Mouse (Mus musculus) lung, postnatal 36 days (tissue): ENCODE data around the gene Iqcf6.
A peak's percentile ranks its signal among the peaks of the same experiment; 100 is the strongest.
"Not testable (repeated sequence)": the region's sequence is repeated elsewhere in the genome, so short reads cannot be mapped to it uniquely, and the experiment has no call there.

Experiments used
- DNase-seq: peaks from one replicate; pipeline ENCODE4 v3.0.0; 2022; ENCODE audit warnings: mixed read lengths

Gene Iqcf6

DNA sequence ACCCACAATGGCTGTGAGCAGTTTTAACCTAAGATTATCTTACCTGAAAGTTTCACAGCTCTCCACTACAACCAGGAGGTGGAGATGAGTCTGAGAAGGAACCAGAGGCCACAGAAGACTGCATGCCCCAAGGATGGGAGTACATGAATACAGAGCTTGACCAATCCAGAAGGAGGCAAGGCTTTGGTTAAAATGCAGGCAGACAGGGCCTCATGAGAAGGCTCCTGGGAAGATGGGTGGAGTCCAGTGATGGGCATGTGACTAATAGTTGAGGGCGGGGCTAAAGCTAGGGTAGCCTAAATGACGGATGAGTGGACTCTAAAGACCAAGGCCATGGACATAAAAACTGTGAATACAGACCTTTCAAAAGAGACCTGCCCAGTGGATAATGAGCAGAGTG is at the start of gene Iqcf6:
Iqcf6 (plus strand) TSS at position 301 of the 400 bp plus-strand sequence.
- DNase-seq: no peak

DNA sequence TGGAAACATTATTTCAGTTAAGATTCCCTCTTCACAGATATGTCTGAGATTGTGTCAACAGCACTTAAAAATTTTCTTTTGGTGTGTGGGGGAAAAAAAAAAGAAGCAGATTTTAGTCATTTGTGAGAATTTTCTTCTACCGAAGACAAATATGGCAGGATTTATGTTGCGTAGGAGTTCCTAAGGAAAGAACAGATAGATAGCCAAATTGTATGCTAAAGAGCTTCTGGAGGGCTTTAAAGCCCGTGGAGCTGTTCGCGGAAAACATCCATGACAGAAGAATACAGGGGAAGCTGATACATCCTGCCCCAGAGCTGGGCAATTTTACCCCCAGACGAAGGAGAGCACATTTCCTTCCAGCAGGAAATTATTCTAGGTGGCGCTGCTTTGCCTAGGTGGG is 46.4 kb upstream of the Iqcf6 start:
- DNase-seq: no peak

DNA sequence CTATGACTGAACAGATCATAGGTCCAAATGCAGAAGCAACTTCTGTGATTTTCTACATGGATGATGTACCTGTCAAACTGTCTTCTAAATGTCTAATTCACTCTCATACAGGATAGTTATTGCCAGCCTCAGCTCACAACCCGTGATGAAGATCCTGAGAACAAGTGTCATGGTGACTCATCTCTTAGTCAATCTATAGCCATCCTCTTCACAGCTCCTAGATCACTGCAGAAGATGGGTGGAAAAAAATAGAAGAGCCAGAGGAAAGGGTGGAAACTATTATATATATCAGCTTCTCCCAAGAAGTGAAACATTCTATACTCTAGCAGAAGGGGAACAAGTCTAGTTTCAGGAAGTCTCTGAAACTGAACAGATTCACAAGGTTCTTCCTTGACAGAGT is 43.8 kb upstream of the Iqcf6 start:
- no peak for DNase-seq

DNA sequence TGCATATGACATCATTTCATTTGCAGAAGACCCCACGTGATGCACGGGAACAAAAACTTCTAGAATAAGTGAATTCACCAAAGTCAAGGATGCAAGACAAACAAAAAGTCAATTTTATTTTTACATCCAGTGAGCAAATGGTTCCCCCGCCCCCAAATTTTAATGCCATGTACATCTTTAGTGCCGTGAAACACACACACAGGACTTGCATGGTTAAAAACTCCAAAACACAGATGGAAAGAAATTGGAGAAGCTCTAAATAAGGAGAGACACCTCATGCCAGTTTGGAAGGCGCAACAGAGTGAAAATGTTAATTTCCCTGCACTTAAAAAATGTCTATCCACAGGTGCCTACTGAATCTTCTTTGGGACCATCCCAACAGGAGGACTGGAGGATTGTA is 34.2 kb upstream of the Iqcf6 start:
- no peak for DNase-seq

DNA sequence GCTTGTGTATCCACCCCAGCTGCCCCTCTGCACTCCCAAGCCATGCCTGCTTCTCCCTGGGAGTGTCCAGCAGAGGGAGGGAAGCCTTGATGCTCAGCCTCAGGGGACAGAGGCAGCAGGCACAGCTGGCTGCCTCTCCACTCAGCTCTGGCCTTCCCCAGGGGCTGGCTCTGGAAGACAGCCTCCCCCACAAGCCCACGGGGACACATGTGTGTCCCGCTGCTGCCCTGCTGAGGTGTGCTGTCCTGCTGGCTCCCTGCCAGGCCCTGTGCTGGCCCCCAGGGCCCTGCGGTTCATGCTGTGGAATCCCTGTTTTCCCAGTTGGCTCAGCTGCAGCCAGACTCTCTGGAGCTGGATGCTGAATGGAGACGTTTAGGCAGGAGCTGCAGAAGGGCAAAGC is 31.0 kb upstream of the Iqcf6 start:
- DNase-seq: not testable (repeated sequence)

DNA sequence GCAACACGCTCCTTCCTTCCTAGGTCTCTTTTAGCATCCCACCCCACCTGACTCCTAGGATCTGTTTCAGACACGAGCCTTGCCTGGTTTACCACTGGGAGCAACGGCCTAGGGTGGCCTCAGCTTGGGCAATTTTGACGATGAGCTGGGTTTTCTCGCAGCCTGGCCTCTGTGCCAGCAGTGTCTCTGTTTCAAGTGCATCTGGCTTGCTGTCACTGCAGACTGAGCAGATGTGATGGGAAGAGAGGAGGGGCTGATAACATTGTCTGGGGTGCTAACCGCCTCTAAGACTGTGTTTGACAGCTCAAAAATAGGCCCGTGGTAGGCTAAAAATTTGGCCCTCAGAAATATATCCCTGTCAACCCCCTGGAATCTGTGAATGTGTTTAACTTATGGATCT is 30.5 kb upstream of the Iqcf6 start:
- no peak for DNase-seq

DNA sequence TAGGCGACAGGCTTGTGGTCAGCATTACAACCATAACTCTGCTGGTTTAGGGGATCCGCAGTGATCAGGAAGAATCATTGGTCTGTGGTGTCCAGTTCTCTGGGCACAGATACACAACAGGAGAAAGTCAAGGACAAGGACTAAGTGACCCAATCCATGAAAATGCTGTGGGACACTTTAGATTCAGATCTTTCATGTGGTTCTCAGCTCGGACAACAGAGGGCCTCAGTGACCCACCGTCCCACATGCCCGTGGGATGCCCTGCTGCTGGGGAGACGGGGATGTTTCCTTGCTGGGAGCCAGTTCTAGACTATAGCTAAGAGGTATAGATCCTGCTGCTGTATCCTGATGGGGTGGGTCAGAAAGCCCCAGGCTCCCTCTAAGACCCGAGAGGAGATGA is 27.9 kb upstream of the Iqcf6 start:
- no peak for DNase-seq

DNA sequence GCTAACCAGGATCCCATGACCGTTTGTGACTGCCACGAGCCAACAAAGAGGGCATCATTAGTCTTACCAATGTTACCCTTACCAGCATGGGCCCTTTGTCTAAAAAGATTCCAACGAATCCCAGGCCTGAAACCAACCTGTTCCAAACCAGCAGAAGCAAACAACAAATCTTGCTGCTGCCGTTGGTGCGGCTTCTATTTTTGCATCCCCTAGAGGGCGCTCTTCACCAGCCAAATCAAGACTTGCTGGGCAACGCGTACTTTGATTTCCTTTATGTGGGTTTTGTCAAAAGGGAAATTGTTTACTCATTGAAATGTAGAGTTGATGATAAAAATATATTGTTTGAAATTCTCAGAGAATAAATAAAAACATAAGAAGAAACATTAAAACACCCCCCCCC is 25.8 kb upstream of the Iqcf6 start:
- peak; percentile 44 for DNase-seq

DNA sequence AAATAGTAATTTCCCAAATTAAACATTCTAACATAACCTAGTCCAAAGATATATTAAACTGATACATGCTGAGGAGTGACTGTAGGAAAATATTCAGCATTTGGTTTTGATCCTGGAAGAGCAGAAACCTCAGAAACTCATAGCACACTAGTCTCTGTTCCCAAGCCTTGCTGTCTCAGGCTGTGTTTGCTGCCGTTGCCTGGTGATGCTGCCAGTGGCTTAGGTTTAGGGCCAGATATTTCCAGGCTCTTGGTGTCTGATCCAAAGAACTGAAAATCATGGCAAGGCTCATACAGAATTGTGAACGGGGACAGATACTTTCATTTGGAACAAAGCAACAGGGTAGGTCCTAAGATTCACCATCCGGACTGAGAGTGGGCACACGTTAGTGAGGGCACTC is 15.7 kb upstream of the Iqcf6 start:
- no peak for DNase-seq

DNA sequence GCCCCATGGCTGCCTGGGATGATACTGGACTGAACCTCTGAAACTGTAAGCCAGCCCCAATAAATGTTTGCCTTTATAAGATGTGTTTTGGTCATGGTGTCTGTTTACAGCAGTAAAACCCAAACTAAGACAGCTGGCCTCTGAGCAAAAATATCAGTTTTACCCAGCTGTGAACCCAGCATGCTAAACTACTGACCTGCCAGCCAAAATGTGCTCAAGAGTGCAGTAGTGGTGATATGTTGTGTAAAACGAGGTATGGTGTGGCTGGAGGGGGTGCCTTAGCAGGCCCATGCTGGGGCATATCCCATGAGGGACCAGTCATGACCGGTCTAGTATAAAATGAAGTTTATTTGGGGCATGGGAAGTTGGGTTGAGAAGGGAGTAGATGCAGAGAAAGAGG is 12.4 kb upstream of the Iqcf6 start:
- no peak for DNase-seq

DNA sequence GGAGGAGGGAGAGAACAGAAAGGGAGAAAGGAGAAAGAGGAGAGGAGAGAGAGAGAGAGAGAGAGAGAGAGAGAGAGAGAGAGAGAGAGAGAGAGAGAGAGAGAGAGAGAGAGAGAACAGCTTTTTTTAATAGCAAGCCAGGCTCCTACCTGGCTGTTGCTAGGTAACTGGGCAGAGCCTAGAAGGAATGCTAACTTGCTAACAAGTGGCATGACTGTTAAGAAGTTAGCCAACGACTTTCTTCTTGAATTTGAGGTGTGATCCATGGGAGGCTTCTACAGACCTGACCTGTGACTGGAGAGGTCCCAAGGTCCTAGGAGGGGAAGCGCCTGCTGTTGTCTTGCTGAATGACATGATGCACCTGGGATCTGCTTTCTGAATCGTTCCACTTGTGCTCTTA is 11.8 kb upstream of the Iqcf6 start:
- DNase-seq: peak; percentile 4

DNA sequence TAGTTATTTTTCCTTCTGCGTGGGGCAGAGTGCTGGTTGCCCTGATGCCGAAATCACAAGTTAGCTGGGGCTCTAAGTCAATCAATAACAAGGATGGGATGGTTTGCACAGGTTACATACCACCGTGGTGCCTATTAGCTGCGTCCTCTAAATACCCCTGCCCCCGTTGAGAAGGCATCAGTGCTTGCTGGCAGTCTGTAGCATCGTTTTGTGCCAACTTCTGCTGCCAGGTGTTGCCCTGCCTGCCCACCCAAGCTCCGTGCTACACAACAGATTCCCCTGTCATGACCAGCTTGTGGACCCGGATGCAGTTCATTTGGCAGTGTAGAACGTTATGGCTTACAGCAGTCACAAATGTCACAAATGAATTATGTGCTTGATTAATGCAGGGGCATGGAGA is 10.1 kb upstream of the Iqcf6 start:
- DNase-seq: no peak

DNA sequence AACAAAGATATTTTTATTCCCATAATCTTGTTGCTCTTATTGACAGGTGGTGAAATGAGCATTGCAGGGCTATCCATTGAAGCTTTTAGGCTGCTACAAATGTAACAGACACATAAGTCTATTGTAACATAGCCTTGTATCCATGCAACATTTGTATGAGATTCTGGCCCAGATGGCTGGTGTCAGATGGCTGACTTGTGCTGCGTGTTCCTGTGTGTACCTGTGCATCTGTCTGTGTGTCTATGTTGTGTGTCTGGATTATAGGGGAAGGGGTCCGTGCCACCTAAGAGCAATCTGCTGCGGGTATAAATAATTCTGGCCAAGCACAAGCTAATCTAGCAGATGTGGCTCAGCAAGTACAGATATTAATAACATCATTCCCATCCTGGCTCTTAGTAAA is 8.9 kb upstream of the Iqcf6 start:
- DNase-seq: no peak

DNA sequence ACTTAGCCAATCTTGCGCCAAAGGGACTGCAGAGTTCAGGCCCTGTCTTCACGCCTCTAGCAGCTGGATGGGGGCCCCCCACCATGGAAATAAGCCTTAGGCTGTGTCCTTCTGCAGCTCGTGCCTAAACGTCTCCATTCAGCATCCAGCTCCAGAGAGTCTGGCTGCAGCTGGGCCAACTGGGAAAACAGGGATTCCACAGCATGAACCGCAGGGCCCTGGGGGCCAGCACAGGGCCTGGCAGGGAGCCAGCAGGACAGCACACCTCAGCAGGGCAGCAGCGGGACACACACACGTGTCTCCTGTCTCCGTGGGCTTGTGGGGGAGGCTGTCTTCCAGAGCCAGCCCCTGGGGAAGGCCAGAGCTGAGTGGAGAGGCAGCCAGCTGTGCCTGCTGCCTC is 1.4 kb downstream of the Iqcf6 start:
- DNase-seq: not testable (repeated sequence)

DNA sequence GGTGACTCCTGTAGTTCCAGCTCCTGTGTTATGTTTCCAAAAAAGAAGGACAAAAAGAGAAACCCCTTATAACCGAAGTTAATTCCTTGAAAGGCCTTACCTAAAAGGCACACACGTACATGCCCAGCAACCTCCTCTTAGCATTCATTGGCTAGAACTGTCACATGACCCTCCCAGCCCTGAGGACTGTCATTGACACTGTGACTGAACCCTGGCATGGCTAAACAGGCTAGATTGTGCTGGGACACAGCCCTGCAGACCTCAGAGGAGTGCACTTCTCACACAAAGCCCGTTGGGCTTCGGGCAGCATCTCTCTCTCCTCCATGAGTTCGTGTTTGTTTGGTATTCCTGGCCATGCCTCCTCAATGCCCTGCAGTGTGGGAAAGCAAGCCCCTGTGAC is 5.8 kb downstream of the Iqcf6 start:
- no peak for DNase-seq

DNA sequence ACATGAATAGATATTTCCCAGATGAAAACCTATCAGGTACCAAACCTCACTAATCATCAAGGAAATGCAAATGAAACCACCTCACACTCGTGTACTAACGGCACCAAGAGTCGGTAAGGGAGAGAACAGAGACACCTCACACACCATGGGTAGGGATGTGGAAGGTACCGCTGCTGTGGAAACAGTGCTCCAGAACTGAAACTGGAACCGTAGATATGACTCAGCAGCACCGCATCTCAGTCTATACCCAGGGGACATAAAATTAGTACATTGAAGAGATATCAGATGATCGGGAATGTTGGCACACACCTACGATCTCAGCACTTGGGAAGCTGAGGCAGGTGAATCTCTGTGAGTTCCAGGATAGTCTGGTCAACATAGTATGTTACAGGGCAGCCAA is 11.8 kb downstream of the Iqcf6 start:
- DNase-seq: no peak

DNA sequence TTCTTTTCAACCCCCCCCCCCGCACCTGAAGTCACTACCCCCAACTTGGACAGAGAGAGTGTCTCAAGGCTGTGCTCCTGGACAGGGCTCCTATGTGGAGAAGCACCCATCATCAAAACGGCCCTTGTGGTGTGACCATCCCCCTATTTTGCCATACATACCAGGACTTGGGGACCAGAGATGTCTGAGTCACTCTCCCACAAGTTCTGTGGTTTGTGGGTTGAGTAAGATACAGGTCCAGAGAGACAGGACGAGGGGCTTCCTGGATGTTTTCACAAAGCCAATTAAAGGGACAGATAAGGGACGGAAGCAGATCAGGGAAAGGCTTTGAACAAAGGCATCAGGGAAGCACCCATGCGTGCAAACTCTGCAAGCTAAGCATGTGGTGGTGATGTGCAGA is 15.0 kb downstream of the Iqcf6 start:
- no peak for DNase-seq

DNA sequence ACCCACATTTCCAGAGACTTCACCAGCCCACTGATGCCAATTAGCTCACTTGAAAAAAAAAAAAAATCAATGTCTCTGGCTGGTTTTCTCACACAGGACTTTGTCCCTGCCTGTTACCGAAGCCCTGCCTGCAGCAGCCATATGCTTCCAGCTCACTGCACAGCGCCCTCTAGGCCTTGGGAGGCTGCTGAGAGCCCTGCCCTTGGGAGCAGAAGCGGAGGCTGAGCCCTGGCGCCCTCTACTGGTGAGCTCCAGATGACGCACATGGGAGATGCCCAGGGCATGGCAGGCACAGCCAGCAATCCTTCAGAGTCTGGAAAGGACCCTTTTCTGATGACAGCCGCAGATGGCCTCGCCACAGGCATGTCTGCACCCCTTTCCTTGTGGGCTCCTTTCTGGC is 16.7 kb downstream of the Iqcf6 start:
- peak; percentile 85 for DNase-seq

DNA sequence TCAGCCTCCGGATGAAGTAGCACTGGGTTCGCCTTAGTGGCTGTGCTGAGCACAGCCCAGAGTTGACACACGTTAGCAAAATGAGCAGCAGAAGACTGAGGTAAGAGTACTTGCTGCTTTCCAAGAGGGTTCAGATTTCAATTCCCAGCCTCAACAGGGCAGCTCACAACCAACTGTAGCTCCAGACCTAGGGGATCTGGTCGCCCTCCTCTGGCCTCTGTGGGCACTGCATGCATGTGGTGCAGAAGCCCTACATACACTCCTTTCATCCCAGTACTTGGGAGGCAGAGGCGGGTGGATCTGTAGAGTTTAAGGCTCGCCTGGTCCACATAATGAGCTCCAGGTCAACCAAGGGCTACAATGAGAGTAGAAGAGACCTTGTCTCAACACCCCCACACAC is 17.4 kb downstream of the Iqcf6 start:
- DNase-seq: peak; percentile 2

DNA sequence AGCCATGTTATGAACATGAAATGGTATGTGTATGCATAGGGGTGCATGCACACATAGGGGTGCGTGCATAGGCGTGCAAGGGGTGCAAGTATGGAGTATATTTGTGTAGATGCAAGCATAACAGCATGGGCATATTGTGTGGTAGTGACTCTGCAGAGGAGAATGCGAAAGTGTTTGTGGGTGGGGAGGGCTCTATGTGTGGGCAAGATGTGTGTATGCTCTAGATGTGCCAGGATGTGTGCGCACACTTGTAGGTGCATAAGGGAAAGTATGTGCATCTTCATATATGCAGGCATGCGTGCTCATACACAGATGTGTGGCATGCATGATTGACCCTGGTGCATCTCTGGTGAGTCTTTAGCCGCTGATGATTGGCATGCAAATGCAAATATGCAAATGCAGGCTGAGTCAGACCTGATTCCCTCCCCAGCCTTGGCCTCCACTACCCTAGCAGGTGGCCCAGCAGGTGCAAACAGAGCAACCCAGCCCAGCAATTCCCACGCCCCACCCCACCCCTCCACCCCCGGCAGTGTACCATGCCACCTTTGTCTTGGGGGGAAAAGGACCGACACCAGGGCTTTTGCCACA is 19.4 kb downstream of the Iqcf6 start:
- no peak for DNase-seq

DNA sequence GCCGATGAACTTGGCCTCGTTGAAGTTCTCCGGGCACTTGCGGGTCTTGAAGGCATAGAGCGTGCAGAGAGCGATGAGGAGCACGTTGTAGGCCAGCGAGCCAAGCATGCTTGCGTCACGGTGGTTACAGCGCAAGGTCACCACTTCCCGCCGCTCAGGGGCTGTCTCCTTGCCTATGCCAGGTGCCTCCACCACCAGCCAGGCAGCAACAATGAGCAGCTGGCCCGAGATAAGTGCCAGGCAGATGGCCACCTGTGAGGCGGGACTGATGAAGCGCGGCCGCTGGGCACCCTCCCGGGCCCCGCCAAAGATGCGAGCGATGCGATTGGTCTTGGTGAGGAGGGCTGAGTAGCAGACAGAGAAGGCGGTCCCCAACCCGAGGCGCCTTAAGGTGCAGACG is 20.8 kb downstream of the Iqcf6 start:
- DNase-seq: no peak

DNA sequence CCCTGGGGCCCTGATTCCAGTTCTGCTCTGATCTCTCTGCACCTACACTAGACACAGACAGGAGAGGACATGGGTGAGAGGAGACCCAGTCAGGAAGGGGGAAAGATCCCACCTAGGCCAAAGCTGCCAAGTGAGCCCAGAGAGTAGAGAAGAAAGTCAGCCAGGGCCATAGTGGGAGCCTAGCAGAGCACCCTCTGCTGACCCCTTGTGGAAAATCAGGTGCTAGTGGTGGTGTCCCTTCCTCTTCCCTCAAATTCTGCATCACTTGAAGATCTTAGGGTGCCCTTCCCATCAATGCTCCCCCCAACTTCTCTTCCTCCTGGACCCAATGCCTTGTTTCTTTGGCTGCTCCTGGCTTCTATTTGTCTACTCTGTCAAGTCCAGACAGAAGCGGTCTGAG is 26.3 kb downstream of the Iqcf6 start:
- no peak for DNase-seq

DNA sequence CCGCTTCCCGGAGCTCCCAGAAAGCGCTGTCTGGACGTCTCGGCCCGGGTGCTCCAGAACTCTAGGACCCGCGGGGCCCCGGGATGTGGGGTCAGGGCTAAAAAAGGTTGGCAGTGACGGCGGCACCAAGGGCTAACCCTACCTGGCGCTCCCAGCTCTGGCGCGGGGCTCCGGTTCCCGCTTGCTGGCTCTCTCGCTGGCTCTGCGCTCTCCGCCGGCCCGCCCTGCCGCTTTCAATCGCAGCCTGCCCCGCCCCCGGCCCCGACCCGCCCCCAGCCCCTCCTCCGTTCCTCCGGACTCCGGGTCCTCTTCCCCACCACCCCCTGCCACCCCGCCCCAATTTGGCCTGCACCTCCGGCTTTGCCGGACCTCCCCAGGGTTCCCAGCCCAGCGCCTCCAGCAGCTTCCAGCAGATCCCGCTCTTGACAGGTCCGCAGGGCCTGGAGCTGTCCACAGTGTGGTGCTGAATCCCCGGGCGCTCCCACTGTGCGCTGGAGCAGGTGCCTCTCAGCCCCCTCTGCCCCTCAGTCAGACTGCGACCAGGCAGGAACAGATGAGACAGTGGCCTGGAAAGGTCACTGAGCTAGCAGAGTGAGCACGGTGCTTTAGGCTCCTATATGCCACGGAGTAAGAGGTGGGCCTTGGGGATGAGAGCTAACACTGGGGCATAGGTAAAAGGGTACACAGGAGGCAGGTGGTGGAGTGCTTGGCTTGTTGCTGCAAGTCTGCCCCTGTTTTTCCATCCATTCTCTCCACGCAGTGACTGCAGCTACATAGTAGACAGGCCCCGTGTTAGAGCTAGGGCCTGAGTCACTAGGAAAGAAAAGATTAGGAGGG is 29.7 kb downstream of the Iqcf6 start, which contains the start of gene Grm2:
Grm2 (minus strand) TSS at position 199 of the 837 bp plus-strand sequence.
- peak; percentile 56 for DNase-seq

DNA sequence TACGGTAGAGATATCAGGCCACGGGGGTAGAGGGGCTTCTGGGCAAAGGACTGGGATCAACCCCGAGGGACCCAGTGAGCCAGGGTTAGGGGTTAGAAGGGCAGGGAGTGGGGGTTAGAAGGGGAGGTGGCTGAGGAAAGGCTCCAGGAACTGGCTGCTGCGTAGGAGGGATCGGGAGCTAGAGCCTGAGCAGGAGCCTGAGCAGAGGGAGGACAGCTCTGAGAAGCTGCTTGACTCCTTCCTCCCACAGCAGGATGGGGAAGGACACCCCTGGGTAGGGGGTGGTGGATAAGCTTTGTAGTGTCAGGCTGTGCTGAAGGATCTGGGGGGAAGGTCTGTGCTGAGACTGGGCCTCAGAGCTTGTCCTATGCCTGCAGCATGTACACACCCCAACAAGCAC is 30.4 kb downstream of the Iqcf6 start:
- no peak for DNase-seq

DNA sequence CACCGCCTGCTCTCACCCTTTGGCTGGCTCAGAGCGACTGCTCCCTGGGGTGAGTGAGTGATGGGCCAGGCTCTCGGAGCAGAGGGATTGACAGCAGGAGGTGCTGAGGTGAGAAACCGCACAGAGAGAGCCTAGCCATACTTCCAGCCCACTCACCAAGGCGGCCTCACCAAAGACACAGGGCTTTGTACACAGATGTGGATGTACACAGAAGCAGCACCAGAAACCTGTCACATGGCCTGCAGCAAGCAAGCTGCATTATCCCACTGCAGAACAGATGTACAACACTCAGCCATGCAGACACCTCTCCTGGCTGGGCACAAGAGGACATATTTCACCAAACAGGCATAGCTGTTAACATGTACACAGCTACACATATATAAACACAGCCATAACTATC is 31.2 kb downstream of the Iqcf6 start:
- DNase-seq: no peak
